Mouse (Mus musculus) heart, postnatal 36 days (tissue): ENCODE data around the gene Tubb2b. TPM values are rescaled to one million over a fixed set of nuclear protein-coding genes. Genes with fewer than 3 reads are reported as not detected.

Experiments
- DNase-seq, 2 experiments: peaks; one replicate each; pipeline ENCODE4 v3.0.0; 2021 to 2022
- intact Hi-C: fragments of 180-260 bp; cut with DNase I; formaldehyde crosslinking; loops from one replicate; pipeline ENCODE4 v1.15.1; 2025
- total RNA-seq, 2 experiments: library from RNA; stranded (reverse); gene quantifications; 2 replicates each; pipeline ENCODE4 v1.2.3; 2021

The Tubb2b gene
- 1 to 10 TPM; 4.4 to 5.6 TPM for total RNA-seq

GRCm38 (mm10) chr13:34130226-34130731, at the start of gene Tubb2b:
Tubb2b (minus strand) TSS chr13:34130466.
- peak; percentile 45 to 60 for DNase-seq
- intact Hi-C loops = loop anchor here (2.0 kb wide), 1 partner anchor 51 kb away; the partner anchor contains the start of gene Tubb2a

DNA sequence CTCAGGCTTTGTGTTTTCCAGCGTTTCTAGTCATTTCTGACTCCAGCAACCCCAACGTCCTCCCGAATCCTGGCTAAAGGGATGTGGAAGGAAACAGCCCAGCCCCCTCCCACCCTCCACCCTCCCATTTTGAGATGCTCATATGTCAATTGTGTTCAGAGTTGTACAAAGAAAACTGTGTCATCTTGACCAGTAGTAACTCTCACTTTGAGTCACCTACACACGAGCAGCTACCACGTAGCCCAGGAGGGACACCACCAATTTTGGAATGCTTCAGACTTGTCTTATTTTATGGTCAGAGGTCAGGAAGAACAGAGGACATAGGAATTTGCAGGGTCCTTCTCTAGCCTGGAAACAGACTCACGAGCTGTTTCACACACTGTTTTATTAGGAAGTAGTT, 43.8 kb upstream of the Tubb2b start:
- intact Hi-C loops = no loop called here
- DNase-seq = no peak

- intact Hi-C loops = no loop called here
- no peak for DNase-seq
Observed at GRCm38 (mm10) chr13:34163304-34163975, 33.2 kb upstream of the Tubb2b start.

DNA sequence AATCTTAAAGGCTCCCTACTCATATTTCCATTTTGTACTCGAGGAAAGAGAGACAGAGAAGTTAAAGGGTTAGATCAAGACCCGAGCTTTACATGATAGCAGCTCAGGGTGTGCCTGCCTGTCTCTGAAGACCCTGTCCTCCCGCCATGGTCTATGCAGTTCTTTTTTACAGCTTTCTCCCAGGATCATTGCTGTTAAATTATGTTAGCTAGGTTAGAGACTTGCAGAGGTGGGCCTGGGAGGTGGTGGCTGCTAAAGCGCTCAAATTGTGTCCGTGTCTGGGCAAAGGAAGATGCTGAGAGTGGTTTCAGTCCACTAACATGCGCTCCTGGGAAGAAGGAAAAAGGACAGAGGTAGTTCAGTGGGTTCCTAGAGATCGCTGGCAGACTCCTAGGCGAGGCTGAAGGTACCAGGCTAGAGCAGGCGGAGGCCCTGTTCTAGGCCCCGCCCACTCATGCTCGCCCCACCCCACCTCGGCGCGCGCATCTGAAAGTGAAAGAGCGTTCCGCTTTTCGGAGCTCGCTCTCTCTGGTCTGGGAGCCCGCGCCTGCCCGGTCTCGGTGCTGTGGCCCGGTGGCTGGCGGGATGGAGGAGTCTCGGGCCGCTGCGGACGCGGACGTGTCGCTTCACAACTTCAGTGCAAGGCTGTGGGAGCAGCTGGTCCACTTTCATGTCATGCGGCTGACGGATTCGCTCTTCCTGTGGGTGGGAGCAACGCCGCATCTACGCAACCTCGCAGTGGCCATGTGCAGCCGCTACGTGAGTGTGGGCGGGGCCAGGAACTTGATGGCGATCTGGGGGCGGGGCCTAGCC, 32.4 kb upstream of the Tubb2b start, which contains the start of gene Psmg4:
Gene Psmg4 (plus strand): TSS at position 474 of the 813 bp plus-strand sequence.
- intact Hi-C loops = no loop called here
- DNase-seq = peak; percentile 95 to 97

- intact Hi-C loops = loop anchor here (5.0 kb wide), 1 partner anchor 203 kb away; no protein-coding TSS in a partner anchor
- no peak for DNase-seq
Observed at GRCm38 (mm10) chr13:34159926-34160325, 29.7 kb upstream of the Tubb2b start.

DNA sequence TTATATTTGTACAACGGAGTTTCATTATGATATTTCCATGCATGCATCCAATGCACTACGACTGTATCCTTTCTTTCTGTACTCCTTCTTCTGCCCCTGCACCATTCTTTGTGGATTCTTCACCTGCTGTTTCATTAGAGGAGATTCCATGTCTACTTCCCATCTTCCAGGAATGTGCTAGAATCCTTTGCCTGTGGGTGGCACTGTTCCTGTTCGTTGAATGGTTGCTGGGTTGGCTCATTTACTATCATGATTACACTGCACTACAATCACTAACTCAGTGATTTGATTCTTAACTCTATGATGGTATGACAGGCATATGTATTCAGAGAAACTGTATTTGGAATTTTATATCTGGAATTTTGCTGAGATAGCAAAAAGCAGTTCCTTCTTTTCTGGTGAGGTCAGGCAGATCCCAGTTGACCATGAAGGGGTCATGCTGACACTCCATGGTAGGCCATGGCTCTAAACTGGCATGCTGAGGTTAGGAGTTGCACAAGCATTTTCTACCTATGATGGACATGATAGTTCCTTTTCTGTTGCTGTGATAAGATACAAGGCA, 27.4 kb upstream of the Tubb2b start:
- intact Hi-C loops = loop anchor here (5.0 kb wide), 1 partner anchor 200 kb away; no protein-coding TSS in a partner anchor
- DNase-seq = no peak

DNA sequence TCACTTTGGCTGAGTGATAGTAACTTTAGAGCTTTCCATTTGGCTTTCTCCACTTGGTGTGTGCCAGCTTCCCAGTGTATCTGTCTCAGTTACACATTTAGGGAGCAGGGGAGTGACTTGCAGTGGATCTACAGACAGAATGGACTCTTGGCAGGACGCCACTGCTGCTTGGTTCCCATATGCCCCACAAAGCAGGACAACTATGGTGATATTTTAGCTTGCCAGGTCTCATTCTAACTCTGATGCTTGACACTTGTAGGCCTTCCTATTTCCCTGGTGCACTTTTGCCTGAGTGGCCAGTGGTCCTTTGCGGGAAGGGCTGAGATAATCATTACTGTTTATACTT, 26.5 kb upstream of the Tubb2b start:
- no peak for DNase-seq

GRCm38 (mm10) chr13:34156133-34156839, 26.0 kb upstream of the Tubb2b start:
- DNase-seq = no peak
- intact Hi-C loops = loop anchor here (5.0 kb wide), 1 partner anchor 199 kb away; no protein-coding TSS in a partner anchor

More for the DNA sequence above, 26.5 kb upstream of the Tubb2b start:
- intact Hi-C loops = loop anchor here (5.0 kb wide), 1 partner anchor 200 kb away; no protein-coding TSS in a partner anchor

DNA sequence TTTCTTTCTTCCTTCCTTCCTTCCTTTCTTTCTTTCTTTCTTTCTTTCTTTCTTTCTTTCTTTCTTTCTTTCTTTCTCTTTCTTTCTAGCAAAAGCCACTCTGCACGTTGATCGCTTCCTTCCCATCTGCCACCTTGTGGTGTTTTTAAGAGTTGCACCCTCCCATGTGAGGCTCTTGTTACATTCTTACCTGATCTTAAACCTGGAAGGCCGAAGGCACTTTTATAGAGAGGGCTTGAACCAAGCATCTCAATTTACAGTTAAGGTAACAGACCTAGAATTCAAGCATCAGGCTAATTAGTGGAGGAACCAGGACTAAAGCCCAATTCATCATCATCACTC, 24.6 kb upstream of the Tubb2b start:
- intact Hi-C loops = loop anchor here (1.0 to 5.0 kb wide), 3 partner anchors 77 to 198 kb away; partner anchors contain the start of gene Tubb2a
- DNase-seq = peak; percentile 71 to 77

DNA sequence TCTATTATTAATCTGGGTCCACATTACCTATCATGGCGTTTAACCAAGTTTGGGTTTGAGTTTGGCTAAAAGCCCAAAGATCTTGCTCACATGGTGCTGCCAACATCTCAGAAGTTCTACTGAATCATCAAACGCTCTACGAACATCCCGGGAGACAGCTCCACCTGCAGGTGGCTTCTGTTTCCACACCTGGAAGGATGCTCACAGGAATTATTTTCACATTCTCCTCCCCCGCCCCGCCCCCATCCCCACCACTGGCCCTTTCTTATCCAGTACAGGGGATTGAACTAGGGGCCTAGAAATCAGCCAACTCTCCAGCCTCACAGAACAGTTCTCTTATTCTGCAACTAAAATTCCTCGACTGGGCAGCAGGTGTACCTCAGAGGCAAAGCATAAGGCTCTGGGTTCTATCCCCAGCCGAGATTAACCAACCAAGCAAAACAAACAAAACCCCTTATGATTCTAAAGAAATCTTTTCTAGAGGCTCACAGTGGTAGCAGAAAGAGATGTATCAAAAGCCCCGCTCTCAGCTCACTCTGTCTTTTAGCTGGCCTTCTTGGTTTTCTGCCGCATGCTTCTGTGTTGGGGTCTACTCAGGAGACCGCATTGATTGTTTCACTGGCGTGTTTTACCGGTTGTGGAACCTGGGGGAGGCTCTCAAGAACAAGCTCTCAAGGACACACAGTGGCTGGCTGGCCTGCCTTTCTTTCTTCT, 24.1 kb upstream of the Tubb2b start:
- intact Hi-C loops = loop anchor here (1.0 kb wide), 2 partner anchors 76 to 108 kb away; partner anchors contain the start of gene Tubb2a
- peak; percentile 75 to 80 for DNase-seq

GRCm38 (mm10) chr13:34153254-34154011, 23.2 kb upstream of the Tubb2b start:
- no peak for DNase-seq
- intact Hi-C loops = loop anchor here (1.0 kb wide), 2 partner anchors 75 to 107 kb away; partner anchors contain the start of gene Tubb2a

DNA sequence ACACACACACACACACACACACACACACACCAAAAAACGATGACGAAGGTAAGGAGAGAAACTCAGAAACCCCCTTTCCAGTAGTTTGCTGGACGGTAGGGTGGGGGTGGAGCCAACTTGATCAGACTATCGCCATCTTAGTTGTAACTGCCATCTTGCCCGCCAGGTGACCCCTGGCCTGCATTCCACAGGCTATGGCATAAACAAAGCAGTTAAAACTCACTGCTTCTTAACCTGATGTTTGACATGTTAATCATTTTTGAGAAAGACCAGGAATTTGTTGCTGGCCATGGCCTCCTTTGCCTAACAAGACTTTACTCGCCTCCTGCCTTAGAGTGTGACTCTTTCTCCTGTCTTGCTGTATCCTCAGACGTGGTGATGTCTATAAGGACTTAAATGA, 22.4 kb upstream of the Tubb2b start:
- DNase-seq = no peak
- intact Hi-C loops = no loop called here

DNA sequence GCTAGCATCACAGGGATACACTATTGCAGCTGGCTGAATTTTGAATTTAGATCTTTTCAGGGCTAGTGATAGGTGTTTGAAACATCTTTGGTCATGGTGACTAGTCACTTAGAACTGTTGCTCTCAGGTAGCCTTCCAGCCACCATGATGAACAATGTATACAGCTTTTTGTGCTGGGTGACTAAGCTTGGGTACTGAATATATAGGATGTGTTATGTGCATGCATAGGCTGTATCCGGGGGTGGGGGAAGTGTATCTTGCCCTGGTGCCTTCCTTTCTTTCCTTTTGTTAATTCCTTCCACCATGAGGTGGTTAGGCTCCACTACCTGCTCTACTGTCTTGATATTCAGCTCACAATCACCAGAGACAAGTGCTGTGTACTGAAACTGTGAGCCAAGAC, 21.2 kb upstream of the Tubb2b start:
- no peak for DNase-seq
- intact Hi-C loops = no loop called here

DNA sequence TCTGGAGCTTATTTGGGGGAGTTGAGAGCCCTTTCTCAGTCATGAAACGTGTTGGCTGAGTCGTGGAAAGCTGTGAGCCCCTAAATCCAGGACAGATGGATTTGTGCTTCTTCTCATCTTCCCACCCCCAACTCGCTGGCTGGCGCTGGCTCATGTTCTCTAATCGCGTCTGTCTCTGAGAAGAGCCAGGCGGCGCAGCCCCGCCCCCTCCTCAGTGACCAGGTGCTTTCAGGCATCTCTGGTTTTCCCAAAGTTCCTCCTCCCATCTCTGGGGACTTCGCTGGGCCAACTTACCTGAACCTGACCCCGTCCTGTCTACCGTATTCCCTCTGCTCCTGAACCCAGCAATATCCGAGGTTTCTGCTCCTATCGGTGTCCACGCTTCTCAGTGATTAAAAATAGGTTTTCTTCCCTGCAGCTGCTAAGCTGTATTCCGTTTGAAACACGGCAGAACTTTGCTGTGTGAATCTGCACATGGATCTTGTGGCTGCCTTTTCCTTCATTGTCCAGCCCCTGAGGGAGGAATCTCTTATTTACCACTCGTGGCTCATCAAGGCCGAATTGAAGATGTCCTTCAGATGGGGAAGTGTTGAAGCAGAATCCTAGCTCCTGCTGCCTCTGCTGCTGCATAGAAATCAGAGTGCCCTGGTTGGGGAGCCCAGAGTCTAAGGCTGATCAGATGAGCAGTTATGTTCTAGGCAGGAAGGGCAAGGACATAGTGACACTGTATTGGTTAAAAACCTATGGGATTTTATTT, 20.2 kb upstream of the Tubb2b start:
- no peak for DNase-seq
- intact Hi-C loops = no loop called here

GRCm38 (mm10) chr13:34149463-34150176, 19.4 kb upstream of the Tubb2b start:
- no peak for DNase-seq
- intact Hi-C loops = loop anchor here (1.0 kb wide), 1 partner anchor 71 kb away; the partner anchor contains the start of gene Tubb2a

GRCm38 (mm10) chr13:34148767-34149392, 18.6 kb upstream of the Tubb2b start:
- intact Hi-C loops = loop anchor here (1.0 kb wide), 1 partner anchor 71 kb away; the partner anchor contains the start of gene Tubb2a
- DNase-seq = peak; percentile 68 to 73

- intact Hi-C loops = no loop called here
- DNase-seq = no peak
Observed at GRCm38 (mm10) chr13:34148181-34148580, 17.9 kb upstream of the Tubb2b start.
